Mouse (Mus musculus) right cerebral cortex, postnatal 14 days (tissue): ENCODE measurements at regions not wholly inside any gene's neighbourhood (a gene's known extent, or its start where the extent isn't known, plus 50 kb on each side); places are given as distances from the start of the nearest gene placed in this dataset.

ENCODE experiments used
- DNase-seq: peaks from one replicate; pipeline ENCODE4 v3.0.0; 2022

GRCm38 (mm10) chr6:41121641-41122040 is 86.3 kb upstream of the 2210010C04Rik start:
- no peak for DNase-seq

DNA sequence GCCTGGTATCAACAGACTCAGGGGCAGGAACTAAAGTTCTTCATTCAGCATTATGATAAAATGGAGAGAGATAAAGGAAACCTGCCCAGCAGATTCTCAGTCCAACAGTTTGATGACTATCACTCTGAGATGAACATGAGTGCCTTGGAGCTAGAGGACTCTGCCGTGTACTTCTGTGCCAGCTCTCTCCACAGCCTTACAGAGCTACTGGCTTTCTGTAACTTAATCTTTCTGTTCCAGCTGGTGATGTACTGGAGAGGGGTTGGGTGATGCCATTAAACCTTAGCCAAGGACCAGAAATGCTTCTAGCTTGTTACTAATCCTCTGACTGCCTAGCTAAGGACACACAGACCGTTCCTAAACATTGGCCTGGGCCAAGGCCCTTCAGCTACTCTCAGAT is 83.9 kb upstream of the 2210010C04Rik start:
- DNase-seq = no peak

DNA sequence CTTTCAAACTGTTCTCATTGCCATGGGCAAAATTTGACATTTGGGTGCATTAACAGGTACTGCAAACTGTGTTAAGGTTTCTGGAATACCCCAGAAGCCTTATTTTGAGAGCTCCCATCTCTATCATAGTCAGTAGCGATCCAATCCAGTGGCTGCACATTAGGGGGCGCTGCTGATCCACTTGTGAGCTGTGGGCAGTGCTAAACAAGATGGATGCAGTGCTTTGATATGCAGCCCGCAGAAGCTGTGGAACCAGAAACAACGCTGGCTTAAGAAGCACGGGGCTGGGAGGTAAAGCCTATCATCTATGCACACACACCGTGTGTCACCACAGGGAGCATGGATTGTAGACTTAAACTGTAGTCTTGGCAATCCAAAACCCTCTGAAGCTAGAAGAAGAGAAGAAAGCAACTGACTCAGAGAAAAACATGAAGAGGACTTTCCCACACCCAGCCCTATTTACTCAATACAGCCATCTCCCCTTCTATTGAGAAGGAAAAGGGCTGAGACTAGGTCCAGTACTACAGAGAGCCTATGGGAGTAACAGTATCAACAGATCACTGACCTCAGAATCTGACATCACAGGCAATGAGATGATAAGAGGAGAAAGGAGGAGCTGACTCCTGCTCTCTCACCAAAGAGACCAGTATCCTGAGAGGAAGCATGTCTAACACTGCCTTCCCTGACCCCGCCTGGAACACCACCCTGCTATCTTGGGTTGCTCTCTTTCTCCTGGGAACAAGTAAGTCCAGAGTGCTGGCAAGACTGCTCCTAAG is 83.1 kb upstream of the 2210010C04Rik start:
- peak; percentile 80 for DNase-seq

DNA sequence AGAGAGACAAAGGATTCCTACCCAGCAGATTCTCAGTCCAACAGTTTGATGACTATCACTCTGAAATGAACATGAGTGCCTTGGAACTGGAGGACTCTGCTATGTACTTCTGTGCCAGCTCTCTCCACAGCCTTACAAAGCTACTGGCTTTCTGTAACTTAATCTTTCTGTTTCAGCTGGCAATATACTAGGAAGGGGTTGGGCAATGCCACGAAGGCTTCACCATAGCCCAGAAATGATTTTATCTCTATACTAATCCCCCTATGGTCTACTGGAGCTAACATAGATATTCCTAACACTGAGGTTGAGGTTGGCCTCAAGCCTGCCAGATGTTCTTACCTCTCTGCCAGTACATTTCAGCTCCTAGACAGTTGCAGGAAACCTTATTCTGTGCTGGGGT is 78.6 kb upstream of the 2210010C04Rik start:
- DNase-seq = no peak

GRCm38 (mm10) chr6:41112861-41113610 is 77.7 kb upstream of the 2210010C04Rik start:
- peak; percentile 71 for DNase-seq

DNA sequence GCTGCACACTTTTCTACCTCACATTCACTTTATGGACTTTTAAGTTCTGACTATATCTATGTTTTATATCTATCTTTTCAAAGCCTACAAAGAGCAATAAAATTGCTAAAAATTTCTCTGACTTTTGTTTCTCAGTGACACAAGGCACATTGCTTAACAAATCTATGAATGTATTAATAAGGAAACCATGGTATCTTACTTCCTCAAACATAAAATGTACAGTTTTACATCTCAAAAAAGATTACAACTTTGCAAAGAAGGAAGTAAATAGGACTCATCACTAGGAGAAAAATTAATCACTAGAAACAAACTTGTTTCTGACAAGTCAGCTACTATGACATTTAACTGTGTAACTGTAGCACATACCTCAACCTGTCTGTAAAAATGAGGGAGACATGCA is 76.5 kb upstream of the 2210010C04Rik start:
- no peak for DNase-seq

DNA sequence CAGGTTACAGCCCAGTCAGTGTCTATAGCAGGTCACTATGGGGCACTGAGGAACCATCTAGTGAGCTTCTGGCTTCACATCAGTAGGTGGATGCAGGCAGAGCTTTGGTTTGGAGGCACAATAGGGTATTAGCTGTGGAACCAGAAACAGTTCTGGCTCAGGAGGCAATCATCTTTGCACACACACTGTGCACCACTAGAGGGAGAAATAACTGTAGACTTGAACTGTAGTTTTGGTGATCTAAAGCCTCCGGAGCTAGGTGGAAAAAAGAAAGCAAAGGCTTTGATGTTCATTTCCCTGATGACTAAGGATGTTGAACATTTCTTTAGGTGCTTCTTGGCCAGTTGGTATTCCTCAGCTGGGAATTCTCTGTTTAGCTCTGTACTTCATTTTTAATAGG is 73.6 kb upstream of the 2210010C04Rik start:
- DNase-seq = no peak

- no peak for DNase-seq
Observed at GRCm38 (mm10) chr6:41103689-41104400, 68.5 kb upstream of the 2210010C04Rik start.

- no peak for DNase-seq
Observed at GRCm38 (mm10) chr6:41101997-41102396, 66.7 kb upstream of the 2210010C04Rik start.

DNA sequence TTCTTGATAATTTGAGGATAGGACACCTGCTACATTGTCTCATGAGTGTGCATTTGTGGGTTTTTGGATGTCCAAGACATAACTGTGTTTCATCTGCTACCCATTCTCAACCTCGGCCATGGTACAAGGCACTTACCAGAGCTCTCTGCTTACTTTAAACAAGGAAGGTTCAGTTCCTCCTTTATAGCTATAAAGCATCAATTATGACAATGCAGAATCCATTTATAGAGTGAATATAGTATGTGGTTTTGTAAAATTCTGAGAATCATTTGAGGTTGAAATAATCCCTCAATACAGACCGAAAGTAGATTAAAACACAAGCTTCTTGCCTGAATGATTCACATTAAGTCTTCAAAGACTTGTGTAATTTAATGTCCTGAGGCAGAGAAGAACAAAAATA is 64.9 kb upstream of the 2210010C04Rik start:
- no peak for DNase-seq

GRCm38 (mm10) chr6:41091177-41091829 is 56.0 kb upstream of the 2210010C04Rik start:
- DNase-seq = no peak
